Mouse (Mus musculus) retina, postnatal 1 day (tissue): ENCODE data around the gene Tubb3.
"Not testable (repeated sequence)": the region's sequence is repeated elsewhere in the genome, so short reads cannot be mapped to it uniquely, and the experiment has no call there.

Experiments used
- DNase-seq: peaks from one replicate; pipeline ENCODE4 v3.0.0-alpha.2; 2012

The Tubb3 gene

DNA sequence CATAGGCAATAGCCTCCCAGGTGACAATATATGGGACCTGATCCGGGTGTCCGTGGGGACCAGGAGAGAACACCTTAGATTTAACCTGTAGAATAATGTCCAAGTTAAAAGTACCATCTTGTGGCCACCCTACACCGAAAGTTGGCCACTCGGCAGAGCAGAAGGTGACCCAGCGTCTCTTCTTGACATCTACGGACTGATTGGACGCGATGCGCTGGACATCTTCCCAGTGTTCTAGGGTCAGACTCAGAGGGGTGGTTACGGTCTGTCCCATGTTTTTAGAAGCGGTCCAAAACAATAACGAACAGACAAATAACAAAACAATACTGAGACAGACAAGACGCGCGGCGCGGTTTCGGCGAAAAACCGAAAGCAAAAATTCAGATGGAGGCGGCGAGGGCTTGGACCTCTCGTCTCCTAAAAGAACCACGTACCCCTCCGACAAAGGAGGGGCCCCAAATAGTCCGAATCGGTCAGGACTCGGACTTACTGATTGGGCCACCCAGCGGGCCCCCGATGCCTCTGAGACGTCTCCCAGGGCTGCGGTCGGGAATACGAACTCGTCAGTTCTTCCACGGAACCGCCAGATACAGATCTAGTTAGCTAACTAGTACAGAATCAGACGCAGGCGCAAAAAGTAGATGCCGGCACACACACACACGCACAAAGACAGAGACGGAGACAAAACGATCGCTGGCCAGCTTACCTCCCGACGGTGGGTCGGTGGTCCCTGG, 22.2 kb downstream of the Tubb3 start:
- not testable (repeated sequence) for DNase-seq

DNA sequence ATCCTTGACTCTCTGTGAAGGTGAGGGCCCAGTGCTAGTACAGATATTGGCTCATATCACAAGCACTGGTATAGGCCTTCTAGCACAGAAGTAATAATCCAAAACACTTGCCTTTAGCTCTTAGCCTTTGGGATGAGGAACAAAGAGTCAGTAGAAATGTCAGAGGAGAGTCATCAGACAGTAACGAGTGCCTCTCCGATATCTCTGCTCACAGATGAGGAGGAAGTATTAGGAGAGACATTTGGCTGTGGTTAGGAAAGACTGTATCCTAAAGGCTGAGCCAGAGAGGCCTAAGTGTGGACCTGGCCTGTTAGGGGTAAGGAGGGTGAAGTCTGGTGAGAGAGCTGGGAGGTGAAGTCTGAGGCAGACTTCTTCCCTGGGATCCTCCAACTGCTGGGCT, 30.6 kb downstream of the Tubb3 start:
- DNase-seq: no peak

- DNase-seq: no peak
Measured at GRCm38 (mm10) chr8:123442351-123442750, 31.1 kb downstream of the Tubb3 start.

DNA sequence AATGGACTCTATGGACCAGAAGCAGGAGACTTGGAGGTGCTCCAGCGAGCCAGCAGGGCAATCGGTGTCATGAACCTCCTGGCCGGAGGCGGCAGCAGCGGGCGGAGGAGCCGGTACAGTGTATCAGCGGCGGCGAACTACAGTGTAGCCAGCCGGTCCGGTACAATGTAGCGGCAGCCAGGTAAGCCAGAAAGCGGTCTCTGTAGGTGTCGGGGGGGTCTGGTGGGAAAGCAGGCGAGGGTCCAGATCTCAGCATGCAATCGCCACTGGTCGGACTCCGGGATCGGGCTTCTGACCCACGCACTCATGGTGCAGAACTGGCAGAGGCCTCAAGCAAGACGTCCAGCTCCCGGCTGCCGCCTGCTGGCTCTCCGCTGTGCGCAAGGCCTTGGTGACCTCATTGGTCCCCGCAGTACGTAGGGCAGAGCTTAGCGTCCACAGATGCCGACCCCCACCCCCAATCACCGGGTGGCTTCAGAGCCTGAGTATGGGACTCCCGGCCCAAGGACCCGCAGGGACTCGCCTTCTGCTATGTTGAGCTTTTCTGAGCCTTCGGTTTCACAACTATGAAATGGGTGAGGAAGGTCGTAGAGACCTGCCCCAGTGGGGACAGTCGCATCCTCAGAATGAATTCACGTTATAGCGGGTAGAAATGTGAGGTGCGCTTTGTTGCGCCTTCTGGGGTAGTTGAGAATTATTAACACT, 31.8 kb downstream of the Tubb3 start:
- DNase-seq: peak; percentile 97

DNA sequence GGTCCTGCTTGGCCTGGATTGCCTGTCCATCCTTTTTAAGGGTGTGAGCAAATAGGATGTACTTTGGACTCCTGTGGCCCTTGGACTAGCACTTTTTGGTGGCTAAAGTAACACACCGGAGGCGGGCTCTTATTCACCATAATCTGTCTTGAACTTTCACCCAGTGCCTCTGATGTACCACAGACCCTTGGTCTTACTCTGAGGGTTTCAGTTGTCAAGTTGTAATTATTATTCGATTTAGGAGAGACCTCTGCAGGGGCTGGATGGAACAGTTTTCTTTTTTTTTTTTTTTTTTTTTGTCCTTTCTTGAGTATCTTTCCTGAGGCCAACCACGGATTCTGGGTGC, 32.3 kb downstream of the Tubb3 start:
- no peak for DNase-seq

- DNase-seq: no peak
Measured at GRCm38 (mm10) chr8:123444131-123444530, 32.9 kb downstream of the Tubb3 start.

- no peak for DNase-seq
Measured at GRCm38 (mm10) chr8:123445981-123446380, 34.8 kb downstream of the Tubb3 start.

DNA sequence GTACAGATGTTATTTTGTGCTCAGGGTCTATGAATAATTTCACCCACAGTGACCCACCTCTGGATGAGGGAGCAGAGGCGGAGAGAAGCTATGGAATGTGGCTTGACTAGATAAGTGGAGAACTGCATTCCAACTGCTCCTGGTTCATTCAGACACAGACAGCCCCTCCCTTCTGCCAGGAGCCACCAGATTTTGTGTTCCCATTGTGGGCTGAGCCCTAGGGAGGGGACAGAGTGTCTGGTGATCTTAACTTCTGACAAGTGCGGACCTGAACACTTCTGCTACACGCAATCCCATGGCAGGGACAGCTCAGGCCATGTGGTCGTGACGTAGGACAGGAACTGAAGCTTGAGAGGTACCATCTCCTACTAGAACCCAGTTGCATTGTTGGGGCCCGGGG, 35.6 kb downstream of the Tubb3 start:
- DNase-seq: no peak

DNA sequence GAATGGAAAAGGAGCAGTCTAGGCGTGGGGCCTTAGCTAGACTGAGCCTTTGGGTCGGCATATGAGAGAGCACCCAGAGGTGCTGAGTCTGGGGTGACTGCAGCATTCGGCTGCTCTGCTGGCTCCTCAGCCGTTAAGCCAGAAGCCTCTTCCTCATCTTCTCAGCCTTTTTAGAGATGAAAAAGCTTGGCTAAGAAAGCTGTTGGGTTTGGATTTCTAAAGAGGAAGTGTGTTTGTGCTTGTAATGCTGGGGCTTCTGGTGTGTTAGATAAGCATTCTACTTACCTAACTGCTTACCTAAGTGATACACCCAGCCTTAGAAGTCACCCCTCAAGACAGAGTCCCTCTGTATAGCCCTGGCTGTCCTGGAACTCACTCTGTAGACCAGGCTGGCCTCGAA, 39.6 kb downstream of the Tubb3 start:
- no peak for DNase-seq

DNA sequence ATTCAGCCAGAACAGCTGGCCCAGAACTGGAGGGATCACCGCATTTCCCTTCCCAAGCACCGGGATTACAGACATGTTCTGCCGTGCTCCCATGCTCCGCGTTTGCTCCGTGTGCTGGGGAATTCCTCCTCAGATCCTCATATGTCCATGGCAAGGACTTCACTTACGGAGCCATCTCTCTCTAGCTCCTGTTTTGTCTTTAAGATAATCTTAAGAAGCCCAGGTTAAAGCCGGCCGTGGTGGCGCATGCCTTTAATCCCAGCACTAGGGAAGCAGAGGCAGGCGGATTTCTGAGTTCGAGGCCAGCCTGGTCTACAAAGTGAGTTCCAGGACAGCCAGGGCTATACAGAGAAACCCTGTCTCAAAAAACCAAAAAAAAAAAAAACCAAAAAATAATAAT, 40.5 kb downstream of the Tubb3 start:
- not testable (repeated sequence) for DNase-seq

DNA sequence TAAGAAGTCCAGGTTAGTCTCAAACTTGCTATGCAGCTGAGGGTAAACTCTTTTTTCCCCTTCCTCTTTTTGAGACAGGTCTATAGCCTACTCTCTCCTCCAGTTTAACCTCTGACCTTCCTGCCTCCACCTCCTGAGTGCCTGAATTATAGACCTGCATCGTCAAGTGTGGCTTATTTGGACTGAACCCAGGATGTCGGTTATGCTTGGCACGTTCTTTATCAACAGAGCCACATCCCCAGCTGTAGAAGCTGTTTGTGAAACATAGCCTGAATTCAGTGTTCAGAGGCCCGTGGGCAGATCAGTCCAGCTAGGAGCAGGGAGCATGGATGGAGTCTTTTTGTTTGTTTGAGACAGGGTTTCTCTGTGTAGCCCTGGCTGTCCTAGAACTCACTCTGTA, 40.9 kb downstream of the Tubb3 start:
- DNase-seq: no peak

DNA sequence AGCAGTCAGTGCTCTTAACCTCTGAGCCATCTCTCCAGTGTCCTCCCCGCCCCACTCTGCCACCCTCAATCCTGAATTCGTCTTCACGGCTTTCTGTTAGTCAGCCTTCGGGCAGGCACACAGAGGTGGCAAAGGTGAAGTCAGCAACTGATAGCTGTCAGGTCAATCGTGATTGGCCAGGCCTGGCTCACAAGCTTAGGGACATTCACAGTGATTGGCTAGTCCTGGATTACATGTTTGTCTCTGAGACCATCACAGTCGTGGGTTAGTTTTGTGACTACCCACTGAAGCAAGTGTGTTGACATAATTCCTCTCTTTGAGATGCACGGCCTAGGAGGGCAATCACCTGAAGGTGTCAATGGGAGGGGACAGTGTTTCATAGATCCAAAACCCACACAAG, 42.1 kb downstream of the Tubb3 start:
- DNase-seq: no peak

DNA sequence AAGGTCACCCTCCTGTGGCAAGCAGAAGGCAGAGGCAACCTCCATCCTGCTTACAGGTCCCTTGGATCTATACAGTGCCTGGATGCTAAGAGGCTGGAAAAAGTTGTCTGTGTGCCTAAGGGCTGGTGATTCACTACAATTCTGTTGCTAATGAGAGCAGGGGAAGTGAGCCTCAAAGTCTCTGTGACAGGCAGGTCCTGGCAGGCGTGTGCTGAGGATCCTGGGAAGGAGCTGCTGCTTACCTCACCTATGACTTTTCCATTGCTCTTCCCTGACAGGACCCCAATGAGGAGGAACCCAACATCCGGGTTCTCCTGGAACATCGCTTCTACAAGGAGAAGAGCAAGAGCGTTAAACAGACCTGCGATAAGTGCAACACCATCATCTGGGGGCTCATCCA, 42.7 kb downstream of the Tubb3 start:
- no peak for DNase-seq

DNA sequence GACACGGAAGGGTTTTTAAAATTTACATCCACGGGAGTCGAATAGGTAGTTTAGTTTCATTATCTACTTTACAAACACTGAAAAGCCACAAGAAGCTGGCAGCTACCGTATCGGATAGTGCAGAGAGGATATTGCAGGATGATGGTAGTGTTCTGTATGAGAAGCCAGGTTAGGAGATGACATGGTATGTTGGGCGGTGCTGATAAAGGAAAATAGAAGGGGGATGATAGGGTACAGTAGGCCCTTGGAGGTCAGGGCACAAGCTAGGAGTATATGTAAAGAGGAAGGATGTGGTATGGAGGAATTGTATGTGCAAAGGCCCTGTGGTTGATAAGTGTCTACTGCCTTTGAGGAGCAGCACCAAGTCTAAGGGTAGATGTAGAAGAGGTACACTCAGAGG, 43.3 kb downstream of the Tubb3 start:
- DNase-seq: no peak

DNA sequence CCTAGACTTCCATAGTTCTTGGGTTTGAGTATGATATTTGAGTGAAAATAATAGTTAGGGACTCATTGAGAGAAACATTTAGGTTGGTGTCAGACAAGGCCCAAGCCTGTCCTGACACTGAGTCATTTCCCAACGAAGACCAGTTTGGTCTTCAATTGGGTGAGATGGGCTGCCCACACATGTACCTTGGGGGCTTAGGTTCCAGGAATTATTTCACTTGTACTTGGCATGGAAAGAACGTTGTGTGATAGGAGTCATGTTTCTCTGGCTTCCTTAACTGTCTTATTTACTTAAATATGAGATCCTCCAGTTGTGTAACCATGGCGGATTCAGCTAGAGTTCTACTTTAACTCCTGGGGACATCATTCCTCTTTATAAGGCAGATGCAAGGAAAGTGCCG, 52.4 kb downstream of the Tubb3 start:
- no peak for DNase-seq

DNA sequence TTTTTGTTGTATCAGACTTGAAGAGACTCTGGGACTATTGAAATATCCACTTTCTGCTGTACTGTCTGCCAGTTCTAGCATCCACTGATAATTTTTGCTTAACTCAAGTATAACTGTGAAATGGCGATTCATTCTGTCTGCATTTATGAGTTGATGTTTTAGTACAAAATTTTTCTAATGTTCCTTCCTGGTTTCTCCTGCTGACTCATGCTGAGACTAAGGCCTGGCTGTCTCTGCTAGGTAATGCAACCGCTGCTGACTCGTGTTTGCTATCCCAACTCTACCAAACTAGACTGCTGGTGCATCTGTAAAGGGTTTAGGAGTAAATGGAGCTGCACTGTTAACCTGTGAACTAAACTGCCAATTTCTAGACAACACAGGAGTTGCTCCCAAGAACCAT, 56.3 kb downstream of the Tubb3 start:
- no peak for DNase-seq
